Mouse (Mus musculus) heart, postnatal 0 days (tissue): ENCODE measurements around the gene Ubr2. TPM values are rescaled to one million over a fixed set of nuclear protein-coding genes. Genes with fewer than 3 reads are reported as not detected.
A peak's percentile ranks its signal among the peaks of the same experiment; 100 is the strongest.

Source experiments
- ATAC-seq: fragments of 200-750 bp; cut with Nextera tagmentation; 2 replicates; pipeline ENCODE4 v1.8.0; 2017; ENCODE audit warnings: low read depth, moderate number of reproducible peaks, moderate library complexity; ENCODE audit not compliant: insufficient read depth
- DNase-seq: peaks from one replicate; pipeline ENCODE4 v3.0.0-alpha.2; 2016; ENCODE audit warnings: low spot score
- H3K27ac ChIP-seq: fragments of 300-500 bp; sonication (generic); 2 replicates; pipeline ENCODE4 v1.5.1; 2014; ENCODE audit warnings: low read depth, mild to moderate bottlenecking
- H3K27me3 ChIP-seq: fragments of 300-500 bp; sonication (generic); 2 replicates; pipeline ENCODE4 v1.6.1; 2014; ENCODE audit warnings: low read length, mixed read lengths; ENCODE audit not compliant: control insufficient read depth, insufficient read depth
- H3K36me3 ChIP-seq: fragments of 300-500 bp; sonication (generic); replicated peaks from 2 replicates; pipeline ENCODE4 v1.6.1; 2014; ENCODE audit warnings: low read length, mixed read lengths; ENCODE audit not compliant: control insufficient read depth, insufficient read depth
- H3K4me1 ChIP-seq: fragments of 300-500 bp; sonication (generic); 2 replicates; pipeline ENCODE4 v1.6.1; 2014; ENCODE audit warnings: antibody characterized with exemption; ENCODE audit not compliant: control insufficient read depth, insufficient read depth
- H3K4me2 ChIP-seq: fragments of 300-500 bp; sonication (generic); 2 replicates; pipeline ENCODE4 v1.6.1; 2014; ENCODE audit warnings: low read depth, mild to moderate bottlenecking, low read length, moderate library complexity
- H3K4me3 ChIP-seq: fragments of 300-500 bp; sonication (generic); 2 replicates; pipeline ENCODE4 v1.5.1; 2014; ENCODE audit warnings: low read depth, low read length
- H3K9ac ChIP-seq: fragments of 300-500 bp; sonication (generic); replicated peaks from 2 replicates; pipeline ENCODE4 v1.6.1; 2014; ENCODE audit warnings: low read depth, low read length, mixed read lengths
- H3K9me3 ChIP-seq: fragments of 300-500 bp; sonication (generic); replicated peaks from 2 replicates; pipeline ENCODE4 v1.6.1; 2016; ENCODE audit warnings: low read length; ENCODE audit not compliant: control insufficient read depth
- CTCF ChIP-seq: IDR thresholded peaks from 2 replicates; pipeline ENCODE4 v1.5.1; 2016; ENCODE audit warnings: antibody characterized with exemption, control low read depth, low read depth
- EP300 ChIP-seq: IDR thresholded peaks from 2 replicates; pipeline ENCODE4 v1.6.1; 2016; ENCODE audit warnings: antibody characterized with exemption, low read depth
- WGBS: fragments of 180-500 bp; shearing (Covaris S2); extraction: QIAGEN DNeasy Blood & Tissue Kit; methylation state at CpG from one replicate; pipeline ENCODE4 v1.1.7; 2014; 5-methylcytosine and 5-hydroxymethylcytosine counted together
- polyA plus RNA-seq: library from polyadenylated mRNA; unstranded; fragments of >200 nt; fragmentation: Nextera tagmentation; extraction: Ambion mirVana; gene quantifications from 2 replicates; pipeline ENCODE4 v1.2.1, GENCODE M21; 2015
- total RNA-seq: library from RNA; depleted of rRNA; stranded (reverse); fragments of >200 nt; gene quantifications from 2 replicates; pipeline ENCODE4 v1.2.3, GENCODE M21; 2014; ENCODE audit warnings: low replicate concordance

Gene Ubr2
- total and polyA plus RNA-seq, 2 experiments from 2014 or later: 10.8 to 37.4 TPM

DNA sequence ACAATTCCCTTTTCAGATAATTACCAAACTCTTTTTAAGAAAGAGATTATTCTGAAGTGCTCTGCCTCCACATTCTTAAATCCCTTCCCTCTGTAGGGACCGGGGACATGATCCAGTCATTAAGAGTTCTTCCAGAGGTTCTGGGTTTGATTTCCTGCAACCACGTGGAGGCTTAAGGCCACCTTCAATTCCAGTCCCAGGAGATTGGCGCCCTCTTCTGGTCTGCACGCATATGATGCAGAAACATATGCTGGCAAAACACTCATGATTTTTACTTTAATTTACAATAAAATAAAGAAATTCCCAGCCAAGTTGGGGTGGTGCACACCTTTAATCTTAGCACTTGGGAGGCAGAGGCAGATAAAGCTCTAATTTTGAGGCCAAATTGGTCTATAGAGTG is 23.3 kb upstream of the Ubr2 start:
- Histone ChIP-seq H3K9me3 (no peaks in the 10 kb centered on the region), H3K4me1 (no peaks in the 10 kb centered on the region), H3K36me3 (no peaks in the 10 kb centered on the region), H3K4me3 (no peak overlapping the region), H3K27me3 (no peaks in the 10 kb centered on the region), H3K27ac (no peak overlapping the region), H3K4me2 (no peak overlapping the region), H3K9ac (no peak overlapping the region)
- ATAC-seq (no peak), DNase-seq (peak; percentile 11)
- no peak for TF ChIP-seq EP300
- TF ChIP-seq CTCF: peak; percentile 80
- WGBS: 2% methylated on average over 4 of the region's 4 CpGs

DNA sequence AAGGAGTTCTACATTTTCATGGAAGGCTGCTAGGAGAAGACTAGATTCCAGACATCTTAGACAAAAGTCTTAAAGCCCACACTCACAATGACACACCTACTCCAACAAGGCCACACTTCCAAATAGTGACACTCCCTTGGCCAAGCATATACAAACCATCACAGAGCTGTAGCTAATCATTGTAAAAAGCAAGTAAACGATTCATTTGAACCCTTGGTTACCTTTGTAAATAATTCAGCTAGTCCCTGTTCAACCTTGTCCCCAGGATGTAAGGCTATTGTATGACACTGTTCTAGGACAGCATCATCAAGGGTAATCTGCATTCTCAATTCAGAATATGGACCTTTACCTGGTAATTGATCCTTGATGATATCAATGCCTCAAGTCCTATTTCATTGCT is 14.4 kb upstream of the Ubr2 start:
- Histone ChIP-seq H3K27me3 (no peaks in the 10 kb centered on the region), H3K9me3 (no peaks in the 10 kb centered on the region), H3K4me1 (no peaks in the 10 kb centered on the region), H3K9ac (no peak overlapping the region), H3K4me3 (no peak overlapping the region), H3K27ac (no peak overlapping the region), H3K4me2 (no peak overlapping the region), H3K36me3 (no peaks in the 10 kb centered on the region)
- ATAC-seq (no peak), DNase-seq (no peak)
- 49% methylated on average over 1 of the region's 1 CpGs for WGBS
- TF ChIP-seq EP300: no peak
- TF ChIP-seq CTCF: no peak

DNA sequence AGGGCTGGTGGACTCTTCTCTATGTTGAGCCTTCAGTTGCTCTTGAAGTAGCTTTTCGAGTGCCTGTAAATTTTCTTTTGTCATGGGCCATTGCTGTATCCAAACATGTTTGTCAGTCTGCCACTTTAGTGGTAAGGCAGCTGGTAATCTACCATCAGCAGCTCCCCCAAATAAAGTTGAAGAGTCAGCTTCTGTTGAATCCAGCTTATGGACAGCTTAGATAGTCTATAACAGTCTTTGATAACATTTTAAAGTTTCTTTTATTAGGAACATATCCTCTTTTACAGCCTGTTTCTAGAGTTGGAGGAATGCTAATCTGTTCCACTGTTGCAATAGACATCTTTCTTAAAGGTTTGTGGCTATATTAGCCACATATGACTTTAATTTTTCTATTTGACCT is 13.0 kb upstream of the Ubr2 start:
- TF ChIP-seq EP300 (no peak), CTCF (no peak)
- no peaks in the 10 kb centered on the region for H3K9me3 ChIP-seq
- no peaks in the 10 kb centered on the region for H3K36me3 ChIP-seq
- H3K27ac ChIP-seq: no peak overlapping the region
- no peak overlapping the region for H3K9ac ChIP-seq
- DNase-seq: no peak
- ATAC-seq: no peak
- H3K4me1 ChIP-seq: no peaks in the 10 kb centered on the region
- no peak overlapping the region for H3K4me2 ChIP-seq
- H3K4me3 ChIP-seq: no peak overlapping the region
- WGBS: 50% methylated on average over 1 of the region's 1 CpGs
- no peaks in the 10 kb centered on the region for H3K27me3 ChIP-seq

DNA sequence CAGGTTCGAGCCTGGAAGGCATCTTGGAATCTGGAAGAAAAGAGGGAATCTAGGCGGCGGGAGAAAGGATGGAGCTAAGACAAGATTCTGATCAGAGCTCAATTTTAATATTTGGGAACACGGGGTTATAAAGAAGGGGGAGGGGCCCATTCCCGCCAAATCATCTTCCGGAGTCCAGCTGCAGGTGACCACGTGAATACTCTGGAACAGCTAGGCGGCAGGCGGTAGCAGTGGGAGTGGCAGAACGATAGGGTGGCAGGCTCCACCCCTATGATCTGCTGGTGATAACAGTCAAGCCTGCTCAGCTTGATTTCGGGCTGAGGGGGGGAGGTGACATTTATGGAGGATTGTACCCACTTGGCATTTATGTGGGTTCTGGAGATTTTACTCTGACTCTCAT is 2.5 kb upstream of the Ubr2 start:
- Histone ChIP-seq H3K36me3 (no peaks in the 10 kb centered on the region), H3K27me3 (no peaks in the 10 kb centered on the region), H3K4me1 (peaks cover 11% of the 10 kb centered on the region), H3K4me3 (no peak overlapping the region), H3K9ac (no peak overlapping the region), H3K4me2 (no peak overlapping the region), H3K9me3 (no peaks in the 10 kb centered on the region), H3K27ac (no peak overlapping the region)
- TF ChIP-seq CTCF (no peak), EP300 (no peak)
- 32% methylated on average over 11 of the region's 11 CpGs for WGBS
- no peak for ATAC-seq
- no peak for DNase-seq

DNA sequence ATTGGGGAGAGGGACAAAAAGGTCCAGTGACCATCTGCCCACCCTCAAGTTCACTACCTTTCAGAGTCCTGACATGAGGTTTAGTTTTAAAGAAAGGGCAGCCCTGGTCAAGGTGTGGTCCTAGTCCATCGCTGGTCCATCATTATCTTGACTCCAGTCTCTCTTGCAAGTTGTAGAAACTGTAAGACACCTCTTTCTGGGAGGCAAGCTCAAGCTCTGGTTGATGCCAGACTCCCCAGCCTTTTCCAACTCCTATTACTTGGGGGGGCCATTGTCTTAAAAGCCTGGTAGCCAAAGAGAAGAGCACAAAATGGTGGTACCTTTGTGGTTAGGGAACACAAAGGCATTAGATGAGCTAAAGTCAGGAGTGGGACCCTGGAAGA is 1.3 kb upstream of the Ubr2 start:
- Histone ChIP-seq H3K4me1 (peaks cover 20% of the 10 kb centered on the region), H3K9me3 (no peaks in the 10 kb centered on the region), H3K4me3 (no peak overlapping the region), H3K9ac (no peak overlapping the region), H3K4me2 (no peak overlapping the region), H3K27me3 (no peaks in the 10 kb centered on the region), H3K27ac (peak overlapping the region; percentile 41; the same call in 1 of the 2 replicates), H3K36me3 (peaks cover 7% of the 10 kb centered on the region; the same call in 1 of the 2 replicates)
- 82% methylated on average over 1 of the region's 1 CpGs for WGBS
- no peak for TF ChIP-seq CTCF
- no peak for DNase-seq
- no peak for ATAC-seq
